In the genomic region with DNA sequence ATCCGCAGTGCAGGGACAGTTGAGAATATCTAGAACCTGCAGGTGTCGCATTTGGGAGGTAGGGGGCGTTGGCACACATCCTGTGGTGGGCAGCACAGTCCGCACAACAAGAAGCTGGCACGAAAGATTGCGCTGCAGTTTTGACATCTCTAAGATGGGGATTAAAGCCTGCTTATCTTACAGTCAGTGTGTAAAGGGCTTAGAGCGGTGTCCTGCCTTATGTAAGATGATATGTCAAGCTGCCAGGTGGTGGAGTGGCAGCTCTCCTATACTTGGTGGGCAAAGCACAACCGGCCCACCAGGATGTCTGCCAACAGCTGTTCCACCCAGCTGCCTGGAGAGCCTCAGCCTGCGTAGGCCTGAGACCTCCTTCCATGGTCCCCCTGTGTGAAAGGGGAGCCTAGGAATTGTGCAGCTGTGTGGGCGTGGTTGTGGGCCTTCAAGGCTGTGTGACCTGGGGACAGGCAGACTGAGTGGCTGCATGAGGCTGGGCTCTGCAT, we compare ENCODE assay signal across 1 mouse cellular context.
TF ChIP-seq lines count a peak whose summit lies in the region.

No protein-coding gene starts in this region.

TF ChIP-seq in MEL, 35 proteins besides CTCF, POLR2A, EP300 and RAD21:
- TF ChIP-seq CHD1 (IDR thresholded peaks at IDR 0.05; ENCODE audit: low read depth, low read length): no peak
- TF ChIP-seq JUND (IDR thresholded peaks at IDR 0.05; ENCODE audit: low read depth, low read length): no peak
- TF ChIP-seq MXI1 (IDR thresholded peaks at IDR 0.05; ENCODE audit: low read depth, low read length): no peak
- TF ChIP-seq TAL1 (IDR thresholded peaks at IDR 0.05; ENCODE audit: low read length): 0 out of 2 replicates have a peak, but pooled peaks have one; percentile 33
- TF ChIP-seq ELF1 (IDR thresholded peaks at IDR 0.05; ENCODE audit: low read depth, low read length): no peak
- no peak for TF ChIP-seq GABPA (IDR thresholded peaks at IDR 0.05; ENCODE audit: low read depth, low read length)
- peak; percentile 39 for TF ChIP-seq SMC3 (IDR thresholded peaks at IDR 0.05; ENCODE audit: low read depth, low read length)
- TF ChIP-seq ZMIZ1 (IDR thresholded peaks at IDR 0.05; ENCODE audit: low read depth, low read length): no peak
- no peak for TF ChIP-seq NRF1 (IDR thresholded peaks at IDR 0.05; ENCODE audit: insufficient read depth, low read depth, low read length, poor library complexity, severe bottlenecking)
- no peak for TF ChIP-seq MAFK (IDR thresholded peaks at IDR 0.05; ENCODE audit: borderline replicate concordance, low read depth, low read length)
- no peak for TF ChIP-seq NELFE (IDR thresholded peaks at IDR 0.05; ENCODE audit: low read depth, low read length)
- TF ChIP-seq GATA1 (IDR thresholded peaks at IDR 0.05; ENCODE audit: low read depth, low read length): no peak
- TF ChIP-seq POLR2AphosphoS5 (IDR thresholded peaks at IDR 0.05; ENCODE audit: borderline replicate concordance, low read depth, low read length): no peak
- TF ChIP-seq ZKSCAN1 (IDR thresholded peaks at IDR 0.05; ENCODE audit: low read depth, low read length): no peak
- TF ChIP-seq SIN3A (IDR thresholded peaks at IDR 0.05; ENCODE audit: low read length): no peak
- no peak for TF ChIP-seq MYC (IDR thresholded peaks at IDR 0.05; ENCODE audit: low read depth, low read length)
- TF ChIP-seq MEF2A (IDR thresholded peaks at IDR 0.05; ENCODE audit: extremely low read depth, insufficient replicate concordance, low read depth, low read length, poor library complexity, severe bottlenecking): no peak
- TF ChIP-seq ZC3H11A (IDR thresholded peaks at IDR 0.05; ENCODE audit: low read depth, low read length): peak; percentile 20; the same call in 1 of the 2 replicates
- TF ChIP-seq USF2 (IDR thresholded peaks at IDR 0.05; ENCODE audit: borderline replicate concordance in 1 of 2, insufficient read depth in 1 of 2, low read depth in 1 of 2, low read length in 2 of 2): no peak
- no peak for TF ChIP-seq TCF12 (IDR thresholded peaks at IDR 0.05; ENCODE audit: low read depth, low read length)
- TF ChIP-seq MYB (IDR thresholded peaks at IDR 0.05; ENCODE audit: low read depth, low read length): no peak
- no peak for TF ChIP-seq MAZ (IDR thresholded peaks at IDR 0.05; ENCODE audit: low read depth, low read length)
